Mouse (Mus musculus) stomach, postnatal 0 days (tissue): Measurements from ENCODE around the gene Gpc3.

Source experiments
- CTCF ChIP-seq: IDR thresholded peaks from 2 replicates; pipeline ENCODE4 v1.5.1; 2016; ENCODE audit warnings: antibody characterized with exemption, low read depth, mild to moderate bottlenecking, moderate library complexity
- EP300 ChIP-seq: optimal IDR thresholded peaks from 2 replicates; pipeline ENCODE3; 2016; ENCODE audit warnings: antibody characterized with exemption

GRCm38 (mm10) chrX:52340251-52340650 lies 273.5 kb downstream of the Gpc3 start:
- TF ChIP-seq CTCF (no peak), EP300 (no peak)
